Mouse (Mus musculus) heart, postnatal 36 days (tissue): ENCODE data around the gene Chek2. TPM values are rescaled to one million over a fixed set of nuclear protein-coding genes. Genes with fewer than 3 reads are reported as not detected.

ENCODE experiments used
- DNase-seq, 2 experiments: peaks; one replicate each; pipeline ENCODE4 v3.0.0; 2021 to 2022
- intact Hi-C: fragments of 180-260 bp; cut with DNase I; formaldehyde crosslinking; loops from one replicate; pipeline ENCODE4 v1.15.1; 2025
- total RNA-seq, 2 experiments: library from RNA; stranded (reverse); gene quantifications; 2 replicates each; pipeline ENCODE4 v1.2.3; 2021

Gene Chek2
- 1 to 10 TPM; 3.3 to 3.4 TPM for total RNA-seq

DNA sequence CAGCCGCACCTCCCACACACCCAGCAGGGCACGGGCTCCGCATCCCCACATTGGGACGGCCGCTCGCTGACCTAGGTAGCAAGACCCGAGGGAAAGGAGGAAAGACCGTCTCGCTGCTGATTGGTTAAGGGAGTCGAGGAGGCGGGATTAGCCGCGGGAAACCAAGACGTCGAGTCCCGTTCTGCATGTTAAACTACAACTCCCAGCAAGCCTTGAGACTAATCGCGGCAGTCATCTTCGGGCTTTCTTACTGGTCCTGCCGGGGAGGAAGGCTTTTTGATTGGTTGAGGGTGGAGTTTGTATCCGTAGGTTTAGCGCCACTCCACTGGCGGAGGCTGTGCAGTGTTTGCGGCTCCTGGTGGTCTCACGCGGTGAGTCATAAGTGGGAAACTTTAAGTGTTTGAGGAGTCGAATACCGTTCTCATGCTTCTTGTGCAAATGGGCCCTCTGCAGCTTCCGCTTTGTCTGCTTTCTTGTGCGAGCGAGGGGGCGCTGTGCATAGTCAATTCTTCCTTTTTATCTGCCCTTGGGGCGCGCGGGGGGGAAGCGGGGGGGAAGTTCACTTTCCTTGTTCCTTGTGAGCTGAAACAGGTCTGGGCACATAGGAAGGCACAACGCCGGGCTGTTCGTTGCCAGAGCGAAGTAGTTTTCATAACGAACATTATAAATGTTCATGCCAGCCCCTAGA lies at the start of gene Chek2, which contains the start of gene Hscb:
Chek2 (plus strand) TSS at position 302 of the 688 bp plus-strand sequence.
Hscb (minus strand) TSS at position 100 of the 688 bp plus-strand sequence.
- peak; percentile 97 for DNase-seq
- intact Hi-C loops: loop anchor here (2.0 to 5.0 kb wide), 8 partner anchors 15 to 493 kb away; partner anchors contain the start of genes Ttc28 and Ulk1

DNA sequence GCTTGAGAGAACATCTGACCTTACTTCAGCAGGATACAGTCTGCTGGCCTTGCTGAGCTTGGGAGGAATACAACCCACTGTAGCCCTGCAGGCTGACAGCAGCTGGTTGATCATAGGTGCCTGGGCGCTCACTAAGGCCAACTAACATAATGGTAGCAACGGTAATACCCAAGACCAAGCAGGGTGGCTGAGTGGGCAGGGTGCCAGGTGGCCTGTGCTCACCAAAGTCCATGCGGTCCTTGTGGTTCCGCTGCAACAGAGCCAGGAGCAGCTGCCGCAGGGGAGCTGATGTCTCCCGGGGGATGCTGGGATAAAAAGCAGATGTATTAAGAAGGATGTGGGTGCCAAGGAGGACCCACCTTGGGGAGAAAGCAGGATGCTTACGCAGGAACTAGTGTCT lies 45.4 kb upstream of the Chek2 start:
- intact Hi-C loops: no loop called here
- DNase-seq: no peak

DNA sequence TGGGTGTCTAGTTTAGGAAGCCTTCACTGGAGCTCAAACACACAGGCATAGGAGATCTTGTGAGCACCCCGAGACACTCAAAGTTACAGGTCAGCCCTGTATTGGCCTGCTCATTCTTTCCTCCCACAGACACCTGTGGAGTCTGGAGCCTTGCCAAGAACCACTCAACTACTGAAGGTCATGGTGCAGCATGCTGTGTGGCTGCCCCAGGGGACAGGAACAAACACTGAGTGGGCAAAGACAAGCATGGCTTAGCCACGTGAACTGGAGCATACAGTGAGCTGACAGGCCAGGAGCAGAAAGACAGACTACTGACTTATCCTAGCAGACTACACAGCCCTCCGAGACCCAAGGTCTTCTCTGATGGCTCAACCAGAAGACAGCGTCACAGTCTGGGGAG lies 42.1 kb upstream of the Chek2 start:
- DNase-seq: no peak
- intact Hi-C loops: no loop called here

DNA sequence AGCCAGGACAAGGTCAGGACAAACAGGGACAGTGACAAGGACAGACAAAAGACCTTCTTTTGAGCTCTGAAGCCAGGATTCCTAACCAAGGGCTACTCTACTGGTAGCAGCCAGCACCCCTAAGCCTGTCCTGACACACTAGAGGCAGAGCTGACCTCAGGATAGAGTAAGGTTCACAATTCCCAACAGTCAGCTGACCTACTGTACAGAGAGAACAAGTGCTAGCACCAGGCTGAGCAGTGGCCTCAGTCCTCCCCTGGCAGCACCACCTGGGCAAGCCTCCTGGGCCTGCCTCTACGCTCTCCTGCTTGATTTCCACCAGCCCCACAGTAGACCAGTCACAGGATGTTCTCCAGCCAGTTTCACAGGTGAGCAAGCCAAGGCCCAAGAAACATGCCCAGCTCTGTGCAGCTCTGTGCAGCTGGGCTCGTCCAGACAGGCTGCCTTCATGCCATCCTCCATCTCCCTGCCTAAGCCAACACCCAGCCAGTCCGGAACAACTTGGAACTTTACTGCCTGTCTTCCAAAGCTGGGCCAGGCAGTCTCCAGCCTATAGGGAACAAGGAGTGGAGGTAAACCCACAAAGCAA lies 38.6 kb upstream of the Chek2 start:
- intact Hi-C loops: no loop called here
- DNase-seq: no peak

DNA sequence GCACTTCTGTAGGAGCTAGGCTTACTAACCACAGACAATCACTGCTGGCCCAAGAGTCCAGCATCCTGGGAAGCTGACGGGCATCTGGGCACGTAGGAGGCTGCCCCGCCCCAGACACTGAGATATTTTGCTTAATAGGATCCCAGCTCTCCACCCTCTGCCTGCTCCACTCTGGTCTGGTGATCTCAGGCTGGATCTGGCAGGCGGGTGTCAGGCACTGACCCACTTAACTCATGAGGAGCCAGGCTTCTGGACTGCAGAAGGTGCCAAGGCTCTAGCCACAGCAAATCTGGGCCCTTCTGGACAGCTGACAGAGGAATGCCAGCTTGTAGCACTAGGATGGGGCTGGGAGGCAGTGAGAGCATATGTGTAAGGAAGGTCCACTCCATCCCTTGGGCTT lies 37.6 kb upstream of the Chek2 start:
- no peak for DNase-seq

DNA sequence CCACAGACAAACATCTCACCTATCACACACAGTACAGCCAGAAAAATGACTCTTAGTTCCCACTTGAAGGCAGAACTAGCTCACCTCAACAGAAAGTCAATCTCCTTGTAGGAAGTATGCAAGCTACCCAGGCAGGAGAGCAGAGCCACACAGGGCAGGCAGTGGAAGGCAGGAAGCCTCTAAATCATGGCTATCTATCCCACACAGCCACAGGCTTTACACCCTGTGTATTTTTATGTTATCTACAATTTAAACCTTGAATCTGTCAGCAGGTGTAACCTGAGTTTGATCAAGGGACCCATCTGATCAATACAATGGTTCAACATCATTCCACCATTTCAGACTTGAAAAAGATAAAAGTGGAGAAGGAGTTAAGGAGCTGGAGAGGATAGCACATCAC lies 37.0 kb upstream of the Chek2 start:
- no peak for DNase-seq
- intact Hi-C loops: no loop called here

More for the DNA sequence above, 37.6 kb upstream of the Chek2 start:
- intact Hi-C loops: no loop called here

DNA sequence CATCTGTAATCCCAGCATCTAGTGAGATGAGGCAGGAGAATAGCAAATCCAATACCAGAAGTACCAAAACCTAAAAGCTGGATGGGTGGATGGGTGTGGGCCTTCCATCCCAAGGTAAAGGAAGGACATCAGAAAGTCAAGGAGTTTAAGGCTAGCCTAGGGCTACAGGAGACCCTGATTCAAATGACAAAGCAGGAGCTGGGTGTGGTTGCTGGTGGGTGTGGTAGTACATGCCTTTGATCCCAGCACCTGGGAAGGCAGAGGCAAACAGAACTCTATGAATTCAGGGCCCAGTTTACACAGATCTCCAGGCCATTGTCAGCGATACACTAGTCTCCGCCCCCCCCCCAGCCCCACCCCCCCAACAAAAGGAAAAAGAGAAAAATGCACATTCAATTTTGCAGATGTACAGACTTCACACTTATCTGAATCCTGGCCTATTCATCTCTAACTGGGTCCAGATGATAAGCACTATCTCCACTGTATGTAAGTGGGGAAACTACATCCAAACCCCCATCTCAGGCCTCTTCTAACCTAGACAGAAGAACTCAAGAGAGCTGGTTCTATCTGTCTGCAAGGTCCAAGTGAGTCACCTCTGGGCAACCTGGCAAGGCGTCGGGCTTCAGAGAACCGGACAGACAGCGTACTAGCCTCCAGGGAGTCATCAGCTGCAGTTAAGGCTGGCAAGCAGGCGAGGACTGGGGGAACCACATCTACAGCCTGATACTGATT lies 35.6 kb upstream of the Chek2 start:
- no peak for DNase-seq
- intact Hi-C loops: no loop called here

DNA sequence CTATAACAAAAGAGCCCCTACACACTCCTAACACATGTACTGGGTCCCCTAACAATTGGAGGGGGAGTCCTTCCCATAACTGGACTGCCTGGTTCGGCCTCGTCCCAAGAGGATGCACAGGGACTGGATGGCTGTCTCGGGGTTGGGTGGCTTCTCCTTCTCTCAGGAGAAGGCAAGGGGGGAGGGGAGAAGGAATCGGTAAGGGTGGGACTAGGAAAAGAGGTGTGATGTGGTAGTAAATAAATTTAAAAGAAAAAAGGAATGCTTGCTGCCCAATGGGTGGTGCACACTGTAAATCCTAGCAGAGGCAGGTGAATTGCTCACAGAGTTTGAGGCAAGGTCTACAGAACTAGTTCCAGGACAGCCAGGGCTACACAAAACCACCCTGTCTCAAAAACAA lies 33.6 kb upstream of the Chek2 start:
- no peak for DNase-seq
- intact Hi-C loops: loop anchor here (2.0 to 5.0 kb wide), 2 partner anchors 25 to 34 kb away; partner anchors contain the start of genes Ep400 and Pus1

DNA sequence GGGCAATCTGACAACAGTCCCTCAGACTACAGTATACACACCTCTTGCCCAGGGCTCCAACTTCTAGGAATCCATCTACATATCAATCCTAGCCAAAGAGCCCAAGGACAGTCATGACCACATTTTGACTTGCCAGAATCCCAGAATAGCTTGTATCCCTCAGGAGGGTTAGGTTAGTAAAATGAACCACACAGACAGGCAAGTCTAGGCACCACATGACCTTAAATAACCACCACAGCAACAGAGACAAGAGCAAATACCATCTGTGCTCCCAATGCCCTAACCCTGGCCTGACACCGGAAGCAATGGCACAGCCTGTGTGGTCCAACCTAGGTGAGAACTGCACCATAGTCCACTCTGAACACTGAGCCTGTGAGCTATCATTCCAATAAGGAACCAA lies 33.1 kb upstream of the Chek2 start:
- intact Hi-C loops: loop anchor here (2.0 to 5.0 kb wide), 2 partner anchors 26 to 34 kb away; partner anchors contain the start of genes Ep400 and Pus1
- no peak for DNase-seq

DNA sequence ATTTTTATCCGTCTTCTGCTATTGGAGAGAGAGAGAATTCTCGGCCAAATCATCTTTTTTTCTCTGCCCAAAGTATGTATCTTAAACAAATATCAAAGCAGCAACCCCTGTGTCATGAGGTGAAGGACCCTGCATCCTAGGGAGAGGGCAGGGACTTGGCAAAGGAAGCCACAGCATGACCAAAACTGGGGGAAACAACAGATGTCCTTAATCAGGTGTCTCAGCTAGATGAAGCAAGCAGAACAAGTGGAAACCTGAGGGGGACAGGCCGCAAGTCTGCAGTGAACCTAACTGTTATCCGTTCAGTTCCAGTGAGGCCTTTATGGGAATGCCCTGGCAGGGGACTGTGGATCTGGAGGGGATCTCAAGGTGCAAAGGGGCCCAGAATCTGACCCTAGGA lies 32.3 kb upstream of the Chek2 start:
- no peak for DNase-seq
- intact Hi-C loops: loop anchor here (2.0 to 5.0 kb wide), 2 partner anchors 27 to 35 kb away; partner anchors contain the start of genes Ep400 and Pus1

DNA sequence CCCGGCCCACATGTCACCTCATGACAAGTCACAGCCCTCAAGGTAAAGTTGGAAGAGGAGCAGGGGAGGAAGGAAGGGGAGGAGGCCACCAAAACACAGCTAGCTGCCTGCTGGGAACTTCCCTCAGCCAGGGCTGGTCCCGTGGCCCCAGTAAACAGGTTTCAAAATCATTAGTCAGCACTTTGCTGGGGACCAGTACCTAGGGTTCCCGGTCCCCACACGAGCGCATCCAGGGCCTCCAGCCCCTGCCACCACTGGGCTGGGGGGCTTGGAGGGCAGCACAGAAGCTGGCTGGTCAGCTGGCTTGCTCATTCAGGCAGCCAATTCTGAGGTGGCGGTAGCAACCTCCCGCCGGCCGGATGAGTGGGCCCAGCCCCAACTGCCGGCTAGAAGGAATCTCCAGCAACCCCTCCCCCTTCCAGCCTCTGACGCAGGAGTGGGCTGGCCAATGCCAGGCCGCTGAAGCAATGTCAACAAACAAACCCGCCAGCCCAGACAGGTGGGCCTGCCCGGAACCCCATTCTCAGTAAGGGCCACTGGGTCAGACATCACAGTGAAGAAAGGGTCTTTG lies 31.6 kb upstream of the Chek2 start:
- peak; percentile 87 to 92 for DNase-seq
- intact Hi-C loops: loop anchor here (5.0 kb wide), 1 partner anchor 36 kb away; the partner anchor contains the start of gene Ep400

DNA sequence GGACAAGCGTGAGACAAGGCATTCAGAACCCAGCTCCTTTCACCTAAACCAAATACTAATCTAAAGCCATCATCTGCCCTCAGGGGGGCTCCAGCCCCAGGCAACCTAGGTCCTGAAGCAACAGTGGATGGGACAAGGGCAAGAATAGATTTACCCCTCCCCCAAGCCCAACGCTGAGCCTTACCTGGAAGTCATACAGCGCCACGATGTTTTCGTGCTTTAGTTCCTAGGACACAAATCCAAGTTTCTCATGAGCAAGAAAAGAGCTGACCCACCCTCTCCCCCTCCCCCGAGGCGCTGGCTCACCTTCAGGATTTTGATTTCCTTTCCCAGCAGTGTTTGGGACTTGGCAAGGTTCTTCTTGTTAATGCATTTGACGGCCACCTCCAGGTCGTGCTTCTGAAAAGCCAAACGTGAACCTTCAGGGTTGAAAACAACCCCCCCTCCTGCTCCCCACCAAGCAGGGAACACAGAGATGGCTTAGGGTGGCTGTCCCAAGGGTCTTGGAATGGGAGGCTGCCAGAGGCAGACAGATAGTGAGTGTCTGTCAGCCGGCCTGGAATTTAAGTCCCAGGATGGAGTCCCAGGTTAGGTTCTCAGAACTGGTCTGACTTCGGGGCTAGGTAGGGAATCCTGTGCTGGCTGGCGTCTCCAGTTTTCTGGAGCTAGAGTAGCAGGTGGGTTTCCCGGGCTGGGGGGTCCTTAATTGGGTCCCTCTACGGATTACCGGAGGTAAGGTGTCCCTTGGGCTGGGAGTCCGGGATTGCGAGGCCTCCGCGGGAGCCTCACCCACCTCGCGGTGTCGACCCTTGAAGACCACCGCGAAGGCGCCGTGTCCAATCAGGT lies 30.7 kb upstream of the Chek2 start:
- intact Hi-C loops: loop anchor here (5.0 kb wide), 1 partner anchor 37 kb away; the partner anchor contains the start of gene Ep400
- peak; percentile 29 to 55 for DNase-seq

DNA sequence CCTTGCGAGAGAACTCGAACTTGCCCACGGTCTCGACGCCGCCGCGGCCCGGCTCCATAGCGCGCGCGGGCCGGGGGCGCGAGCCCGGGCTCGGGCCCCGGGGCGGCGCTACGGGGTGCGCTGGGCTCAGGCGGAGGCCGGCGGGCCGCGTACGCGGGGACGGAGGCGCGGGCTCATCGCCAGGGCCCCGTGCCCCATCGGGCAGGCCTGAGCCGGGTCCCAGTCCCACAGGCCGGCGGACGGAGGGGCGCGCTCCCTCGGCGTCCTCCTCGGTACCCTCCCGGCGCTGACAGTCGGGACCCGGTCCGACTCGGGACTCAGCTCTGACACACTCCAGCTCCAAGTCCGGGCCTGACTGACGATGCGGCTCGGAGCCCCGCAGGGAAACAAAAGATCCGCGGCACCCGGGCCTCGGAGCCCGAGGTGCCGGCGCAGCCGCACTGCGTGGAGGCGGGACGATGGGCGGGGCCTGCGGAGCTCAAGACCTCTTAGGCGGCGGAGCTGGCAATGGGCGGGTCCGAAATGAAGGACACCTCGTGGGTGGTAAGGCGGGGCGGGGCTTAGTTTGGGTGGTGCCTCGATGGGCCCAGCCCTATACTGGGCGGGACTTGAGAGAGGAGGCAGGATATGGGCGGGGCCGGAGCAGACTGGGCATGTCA lies 30.0 kb upstream of the Chek2 start, which contains the start of gene Ulk1:
Ulk1 (minus strand) TSS at position 431 of the 659 bp plus-strand sequence.
- intact Hi-C loops: loop anchor here (2.0 to 5.0 kb wide), 2 partner anchors 29 to 37 kb away; partner anchors contain the start of genes Chek2, Ep400 and Hscb
- peak; percentile 99 for DNase-seq

DNA sequence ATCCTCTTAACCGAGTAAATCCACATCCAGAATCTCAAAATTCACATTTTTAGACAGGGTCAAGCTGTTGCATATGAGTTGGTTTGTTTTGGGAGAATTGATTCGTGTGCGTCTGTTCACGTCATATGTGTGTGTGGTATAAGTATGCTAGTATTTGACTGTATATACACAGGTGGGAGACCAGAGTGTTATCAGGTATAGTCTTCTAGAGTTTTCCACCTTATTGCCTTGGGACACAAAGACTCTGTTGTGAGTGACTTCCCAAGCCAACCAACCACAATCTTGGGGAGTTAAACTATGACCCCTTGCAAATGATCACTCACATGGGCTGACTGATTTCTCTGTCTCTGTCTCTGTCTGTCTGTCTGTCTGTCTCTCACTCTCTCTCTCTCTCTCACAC lies 15.4 kb upstream of the Chek2 start:
- no peak for DNase-seq
- intact Hi-C loops: no loop called here

DNA sequence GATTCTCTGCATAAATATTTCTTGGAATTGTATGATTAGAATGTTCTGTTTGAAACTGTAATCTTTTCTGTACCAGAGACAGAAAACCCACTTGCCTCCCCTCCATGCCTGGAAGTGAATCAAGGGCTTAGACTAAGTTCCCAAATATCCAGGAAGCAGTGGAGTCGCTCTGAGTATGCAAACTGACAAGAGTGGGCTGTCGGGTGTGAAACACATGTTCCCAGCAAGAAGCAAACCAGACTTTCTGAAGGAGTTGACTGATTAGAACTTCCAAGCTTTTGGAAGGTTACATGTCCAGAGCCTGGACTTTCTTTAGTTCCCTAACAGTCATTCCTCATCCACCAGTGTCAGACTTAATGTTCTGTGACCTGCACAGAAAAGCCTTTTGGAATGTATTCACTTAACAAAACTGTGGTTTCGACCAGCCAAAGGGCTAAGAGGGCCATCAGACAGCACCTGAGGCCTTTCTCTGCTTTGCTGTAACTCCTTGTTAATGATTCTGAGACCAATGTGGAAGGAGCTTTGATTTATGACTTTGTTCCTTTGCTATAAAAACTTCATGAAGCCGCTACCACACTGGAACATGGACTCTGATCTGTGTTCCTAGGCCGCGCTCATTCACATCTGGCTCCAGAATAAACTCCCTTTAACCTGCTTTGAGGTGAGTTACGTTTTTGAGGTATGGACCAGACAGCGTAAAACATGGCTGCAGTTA lies 12.8 kb upstream of the Chek2 start:
- intact Hi-C loops: no loop called here
- no peak for DNase-seq

DNA sequence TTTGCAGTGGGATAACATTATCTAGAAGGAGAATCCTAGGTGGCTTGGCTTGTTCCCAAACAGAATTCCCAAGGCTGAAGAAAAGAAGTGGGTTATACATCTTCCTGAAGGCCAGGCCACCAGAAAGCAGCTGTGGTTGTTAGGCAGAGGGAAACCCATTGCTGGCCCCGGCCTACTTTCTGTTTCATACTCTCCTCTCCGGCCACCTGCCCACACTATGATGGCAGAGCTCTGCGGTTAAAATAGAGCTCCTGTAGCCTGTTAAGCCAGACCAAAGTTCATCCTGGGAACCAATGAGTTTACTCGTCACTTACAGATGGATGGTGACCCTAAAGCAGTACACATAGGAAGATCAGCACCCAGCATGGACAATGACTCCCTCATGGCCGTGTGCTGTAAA lies 12.2 kb upstream of the Chek2 start:
- intact Hi-C loops: no loop called here
- no peak for DNase-seq

DNA sequence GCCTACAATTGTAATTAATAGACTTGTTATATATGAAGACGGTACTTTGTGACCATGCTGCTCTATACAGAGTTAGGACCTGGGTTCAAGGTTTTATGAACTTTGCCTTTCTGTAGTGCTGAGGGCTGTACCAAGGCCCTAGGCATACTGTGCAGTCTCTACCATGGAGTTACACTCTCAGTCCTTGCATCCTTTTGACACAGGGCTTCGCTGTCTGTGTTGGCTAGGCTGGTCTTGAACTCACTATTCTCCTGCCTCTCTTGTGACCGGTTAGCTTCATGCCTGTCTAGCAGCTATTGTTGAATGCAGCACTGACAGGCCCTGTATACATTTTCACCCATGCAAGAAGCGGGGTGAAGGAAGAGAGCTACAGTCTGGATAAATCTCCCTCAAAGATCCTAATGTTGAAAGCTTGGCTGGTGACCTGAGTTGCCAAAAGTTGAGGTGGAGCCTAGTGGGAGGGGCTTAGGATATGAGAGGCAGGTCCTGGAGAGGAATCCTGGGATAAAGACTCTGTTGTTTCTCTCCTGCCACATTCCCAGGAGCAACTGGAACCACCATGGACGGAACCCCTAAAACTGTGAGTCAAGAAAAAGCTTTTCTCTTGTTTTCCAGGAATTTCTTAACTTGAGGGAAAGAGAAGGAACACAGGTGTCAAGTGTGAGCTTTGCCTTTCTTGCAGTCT lies 8.6 kb upstream of the Chek2 start:
- DNase-seq: no peak
- intact Hi-C loops: no loop called here

DNA sequence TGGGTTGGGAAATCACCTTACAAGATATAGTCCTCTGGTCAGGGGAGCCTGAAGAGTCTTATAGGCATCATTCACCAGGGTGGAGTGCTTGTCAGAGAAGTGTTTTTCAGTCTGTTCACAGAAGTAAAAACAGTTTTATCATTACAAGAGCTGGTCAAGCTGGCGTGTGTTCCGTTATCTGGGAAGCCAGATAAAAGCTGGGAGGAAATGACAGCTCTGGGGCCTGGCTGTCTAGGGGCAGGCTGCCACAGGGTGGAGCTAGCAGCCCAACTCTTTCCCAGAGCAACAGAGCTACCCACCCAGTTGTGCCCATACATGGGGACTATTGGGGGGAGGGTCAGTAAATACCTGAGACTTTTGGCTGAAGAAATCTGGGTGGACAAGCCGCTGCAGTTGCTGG lies 3.8 kb upstream of the Chek2 start:
- peak; percentile 69 to 72 for DNase-seq

More for the DNA sequence above, 3.8 kb upstream of the Chek2 start:
- intact Hi-C loops: loop anchor here (1.0 to 5.0 kb wide), 6 partner anchors 49 to 436 kb away; no protein-coding TSS in a partner anchor
